Mouse (Mus musculus) T-helper 2 cell (primary cell): ENCODE results near the gene Sacm1l.

Experiments used
- in situ Hi-C: fragments of 300-600 bp; cut with MboI, MseI; formaldehyde crosslinking; loops from one replicate; pipeline ENCODE4 v1.15.1; 2025; ENCODE audit warnings: high pct_unique_total_duplicates

Gene Sacm1l

GRCm38 (mm10) chr9:123508986-123509385, 20.6 kb upstream of the Sacm1l start:
- in situ Hi-C loops: no loop called here

- in situ Hi-C loops: no loop called here
Measured at GRCm38 (mm10) chr9:123509638-123510604, 19.6 kb upstream of the Sacm1l start.

GRCm38 (mm10) chr9:123510926-123511325, 18.6 kb upstream of the Sacm1l start:
- in situ Hi-C loops: no loop called here

- in situ Hi-C loops: no loop called here
Measured at GRCm38 (mm10) chr9:123512482-123512881, 17.1 kb upstream of the Sacm1l start.

GRCm38 (mm10) chr9:123515087-123515486, 14.5 kb upstream of the Sacm1l start:
- in situ Hi-C loops: no loop called here

- in situ Hi-C loops: no loop called here
Measured at GRCm38 (mm10) chr9:123516641-123517385, 12.7 kb upstream of the Sacm1l start.

GRCm38 (mm10) chr9:123518969-123519894, 10.3 kb upstream of the Sacm1l start:
- in situ Hi-C loops: no loop called here

- in situ Hi-C loops: loop anchor here (5.0 kb wide), 1 partner anchor 68 kb away; no protein-coding TSS in a partner anchor
Measured at GRCm38 (mm10) chr9:123520735-123521134, 8.8 kb upstream of the Sacm1l start.

- in situ Hi-C loops: loop anchor here (5.0 kb wide), 1 partner anchor 71 kb away; no protein-coding TSS in a partner anchor
Measured at GRCm38 (mm10) chr9:123523676-123524075, 5.9 kb upstream of the Sacm1l start.

- in situ Hi-C loops: loop anchor here (5.0 kb wide), 1 partner anchor 38 kb away; no protein-coding TSS in a partner anchor
Measured at GRCm38 (mm10) chr9:123525095-123525494, 4.5 kb upstream of the Sacm1l start.

GRCm38 (mm10) chr9:123526502-123526901, 3.1 kb upstream of the Sacm1l start:
- in situ Hi-C loops: loop anchor here (5.0 kb wide), 1 partner anchor 39 kb away; no protein-coding TSS in a partner anchor

- in situ Hi-C loops: loop anchor here (5.0 kb wide), 1 partner anchor 41 kb away; no protein-coding TSS in a partner anchor
Measured at GRCm38 (mm10) chr9:123528087-123528925, 1.3 kb upstream of the Sacm1l start.

GRCm38 (mm10) chr9:123528926-123529295, 648 bp upstream of the Sacm1l start:
- in situ Hi-C loops: loop anchor here (5.0 kb wide), 1 partner anchor 42 kb away; no protein-coding TSS in a partner anchor

GRCm38 (mm10) chr9:123530158-123530475, 558 bp downstream of the Sacm1l start:
- in situ Hi-C loops: no loop called here

GRCm38 (mm10) chr9:123530566-123531130, 1.1 kb downstream of the Sacm1l start:
- in situ Hi-C loops: no loop called here

GRCm38 (mm10) chr9:123531234-123531633, 1.7 kb downstream of the Sacm1l start:
- in situ Hi-C loops: no loop called here

- in situ Hi-C loops: no loop called here
Measured at GRCm38 (mm10) chr9:123536613-123537012, 7.1 kb downstream of the Sacm1l start.

GRCm38 (mm10) chr9:123538189-123538588, 8.6 kb downstream of the Sacm1l start:
- in situ Hi-C loops: no loop called here

- in situ Hi-C loops: no loop called here
Measured at GRCm38 (mm10) chr9:123539093-123539492, 9.5 kb downstream of the Sacm1l start.

GRCm38 (mm10) chr9:123539823-123540222, 10.3 kb downstream of the Sacm1l start:
- in situ Hi-C loops: no loop called here
